Mouse (Mus musculus): Measurements from ENCODE around the gene Ccdc163.
"Not testable (repeated sequence)": the region's sequence is repeated elsewhere in the genome, so short reads cannot be mapped to it uniquely, and the experiment has no call there.

The Ccdc163 gene

DNA sequence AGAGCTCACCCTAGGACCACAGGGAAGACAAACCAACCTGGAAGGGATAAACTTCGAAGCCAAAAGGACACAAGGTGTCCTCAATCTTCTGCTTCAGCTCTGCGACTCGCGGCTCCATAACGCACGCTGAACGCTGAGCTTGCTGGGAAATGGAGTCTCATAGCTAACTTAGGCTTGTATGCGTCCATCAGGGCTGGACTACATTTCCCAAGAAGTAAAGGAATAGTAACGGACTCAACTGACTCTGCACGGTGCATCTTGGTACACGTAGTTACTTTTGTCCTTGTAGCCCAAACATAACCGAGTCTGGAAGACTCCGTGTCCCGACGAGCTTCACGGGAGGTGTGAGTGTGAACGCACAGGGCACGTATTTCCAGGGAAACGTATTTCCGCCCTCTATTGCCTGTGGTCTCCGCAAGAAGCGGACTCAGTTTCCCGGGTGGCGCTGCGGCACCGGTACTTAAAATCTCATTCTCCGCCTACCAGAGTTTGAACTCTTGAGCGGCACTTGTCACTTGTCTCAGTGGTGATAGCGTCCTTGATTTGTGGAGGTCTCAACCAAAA, at the start of gene Ccdc163, which contains the start of gene Mmachc:
Gene Ccdc163, plus strand, starts transcription at position 309 of the 564 bp plus-strand sequence.
Gene Mmachc, minus strand, starts transcription at position 206 of the 564 bp plus-strand sequence.
- in situ Hi-C loops (cut with MboI; ENCODE audit: unreplicated experiment in 2 of 2), result loop anchor here in 1 of 2 experiments (10.0 to 25.0 kb wide), 2 partner anchors 287 to 429 kb away; partner anchors contain the start of genes Btbd19, Hectd3, Plk3 and Tctex1d4

DNA sequence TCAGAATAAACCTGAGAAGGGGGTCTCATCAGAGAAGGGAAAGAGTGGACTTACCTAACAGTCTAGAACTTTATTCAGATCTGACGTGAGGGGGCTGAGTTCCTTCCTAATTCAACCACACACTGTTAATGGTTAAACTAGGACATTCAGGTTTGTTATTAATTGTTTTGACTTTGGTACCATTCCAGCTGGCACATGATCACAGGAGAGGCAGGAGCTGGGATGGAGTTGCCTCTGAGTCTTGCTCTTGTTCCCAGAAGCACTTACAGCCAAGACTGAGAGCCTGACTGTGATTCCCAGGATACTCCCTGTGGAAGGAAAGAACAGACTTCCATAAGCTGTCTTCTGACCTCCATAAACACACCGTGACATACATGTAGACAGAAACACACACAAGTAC, 48.8 kb upstream of the Ccdc163 start:
- in situ Hi-C loops (cut with MboI; ENCODE audit: unreplicated experiment in 2 of 2), result loop anchor here in 1 of 2 experiments (25.0 kb wide), 1 partner anchor 497 kb away; the partner anchor contains the start of genes 1700042G07Rik, Gm49337, Lurap1 and Tspan1

DNA sequence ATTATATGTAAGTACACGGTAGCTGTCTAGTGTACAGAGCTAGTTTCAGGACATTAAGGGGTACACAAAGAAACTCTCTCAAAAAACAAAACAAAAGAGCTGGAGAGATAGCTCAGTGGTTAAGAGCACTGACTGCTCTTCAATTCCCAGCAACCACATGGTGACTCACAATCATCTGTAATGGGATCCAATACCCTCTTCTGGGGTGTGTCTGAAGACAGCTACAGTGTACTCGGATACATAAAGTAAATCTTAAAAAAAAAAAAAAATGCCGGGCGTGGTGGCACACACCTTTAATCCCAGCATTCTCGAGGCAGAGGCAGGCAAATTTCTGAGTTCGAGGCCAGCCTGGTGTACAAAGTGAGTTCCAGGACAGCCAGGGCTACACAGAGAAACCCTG, 48.4 kb upstream of the Ccdc163 start:
- in situ Hi-C loops (cut with MboI; ENCODE audit: unreplicated experiment in 2 of 2), result loop anchor here (10.0 to 25.0 kb wide), 2 partner anchors 495 to 498 kb away; partner anchors contain the start of genes Tspan1 (in 2 of the 2), 1700042G07Rik (in 1 of the 2), Gm49337 (in 1 of the 2) and Lurap1 (in 1 of the 2)

DNA sequence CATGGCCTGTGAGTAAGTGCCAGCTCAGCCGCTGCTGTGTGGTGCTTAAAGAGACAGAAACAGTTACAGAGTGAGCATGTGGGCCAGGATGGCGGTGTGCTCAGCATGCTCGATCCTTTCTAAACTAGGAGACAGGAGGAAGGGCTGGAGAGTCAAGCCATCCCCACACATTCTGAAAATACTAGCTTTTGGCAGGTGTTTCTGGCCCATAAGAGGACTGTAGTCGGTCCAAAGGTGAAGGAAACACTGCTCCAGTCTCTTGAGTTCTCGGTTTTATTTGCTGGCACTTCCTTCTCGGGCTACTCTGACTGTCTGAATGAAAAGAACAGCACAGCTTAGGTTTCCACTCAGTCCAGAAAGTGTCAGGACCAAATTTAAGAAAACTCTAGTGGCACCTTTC, 47.5 kb upstream of the Ccdc163 start:
- in situ Hi-C loops (cut with MboI; ENCODE audit: unreplicated experiment in 2 of 2), result loop anchor here (10.0 to 25.0 kb wide), 2 partner anchors 496 to 499 kb away; partner anchors contain the start of genes Tspan1 (in 2 of the 2), 1700042G07Rik (in 1 of the 2), Gm49337 (in 1 of the 2) and Lurap1 (in 1 of the 2)

DNA sequence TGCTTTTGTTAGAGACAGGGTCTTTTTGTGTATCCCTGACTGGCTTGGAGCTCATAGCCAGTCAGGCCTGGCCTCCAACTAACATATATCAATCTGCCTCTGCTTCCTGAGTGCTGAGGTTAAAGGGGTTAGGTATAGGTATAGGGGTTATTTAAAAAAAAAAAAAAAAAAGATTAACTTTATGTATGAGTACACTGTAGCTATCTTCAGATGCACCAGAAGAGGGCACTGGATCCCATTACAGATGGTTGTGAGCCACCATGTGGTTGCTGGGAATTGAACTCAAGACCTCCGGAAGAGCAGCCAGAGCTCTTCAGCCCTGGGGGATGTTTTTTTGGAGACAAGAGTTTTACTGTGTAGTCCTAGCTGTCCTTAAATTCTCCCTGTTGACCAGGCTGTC, 46.3 kb upstream of the Ccdc163 start:
- in situ Hi-C loops (cut with MboI; ENCODE audit: unreplicated experiment in 2 of 2), result loop anchor here (10.0 to 25.0 kb wide), 2 partner anchors 497 to 500 kb away; partner anchors contain the start of genes Tspan1 (in 2 of the 2), 1700042G07Rik (in 1 of the 2), Gm49337 (in 1 of the 2) and Lurap1 (in 1 of the 2)

DNA sequence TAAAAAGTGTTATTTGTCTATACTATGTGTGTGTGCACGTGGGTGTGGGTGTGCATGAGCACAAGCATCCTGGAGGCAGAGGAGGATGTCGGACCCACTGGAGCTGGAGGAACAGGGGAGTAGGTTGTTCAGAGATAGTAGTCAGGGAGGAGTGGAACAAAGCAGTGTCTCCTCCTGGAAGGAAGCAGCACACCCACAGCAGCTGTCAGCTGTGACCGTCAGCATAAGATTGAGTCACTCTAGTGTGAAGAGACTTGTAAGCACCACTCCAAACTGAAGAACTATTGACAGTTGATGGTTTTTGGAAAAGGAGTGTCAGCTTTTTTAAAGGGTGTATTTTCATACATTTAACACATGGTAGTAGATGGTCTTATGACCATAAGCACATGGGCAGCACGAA, 41.7 kb upstream of the Ccdc163 start:
- in situ Hi-C loops (cut with MboI; ENCODE audit: unreplicated experiment in 2 of 2), result loop anchor here (10.0 to 25.0 kb wide), 2 partner anchors 502 to 504 kb away; partner anchors contain the start of genes Tspan1 (in 2 of the 2), 1700042G07Rik (in 1 of the 2), Gm49337 (in 1 of the 2) and Lurap1 (in 1 of the 2)

DNA sequence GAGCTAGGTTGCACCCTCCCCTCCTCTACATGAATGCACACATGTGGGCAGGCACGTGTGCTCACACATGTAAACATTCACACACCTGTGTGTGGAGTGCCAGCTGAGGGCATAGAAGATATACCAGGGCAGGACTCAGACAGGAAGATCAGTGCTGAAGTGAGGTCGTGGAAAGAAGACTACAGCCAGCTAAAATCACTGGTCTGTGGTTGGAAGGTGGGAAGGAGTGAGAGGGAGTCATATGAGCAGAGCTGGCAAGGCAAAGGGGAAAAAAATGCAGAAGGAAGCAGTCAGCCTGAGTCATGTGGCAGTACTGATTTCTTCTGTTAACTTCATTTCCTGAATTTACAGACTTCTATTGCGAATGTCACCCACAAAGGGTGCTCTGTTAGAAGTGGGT, 40.2 kb upstream of the Ccdc163 start:
- in situ Hi-C loops (cut with MboI; ENCODE audit: unreplicated experiment in 2 of 2), result loop anchor here (10.0 to 25.0 kb wide), 2 partner anchors 503 to 506 kb away; partner anchors contain the start of genes Tspan1 (in 2 of the 2), 1700042G07Rik (in 1 of the 2), Gm49337 (in 1 of the 2) and Lurap1 (in 1 of the 2)

DNA sequence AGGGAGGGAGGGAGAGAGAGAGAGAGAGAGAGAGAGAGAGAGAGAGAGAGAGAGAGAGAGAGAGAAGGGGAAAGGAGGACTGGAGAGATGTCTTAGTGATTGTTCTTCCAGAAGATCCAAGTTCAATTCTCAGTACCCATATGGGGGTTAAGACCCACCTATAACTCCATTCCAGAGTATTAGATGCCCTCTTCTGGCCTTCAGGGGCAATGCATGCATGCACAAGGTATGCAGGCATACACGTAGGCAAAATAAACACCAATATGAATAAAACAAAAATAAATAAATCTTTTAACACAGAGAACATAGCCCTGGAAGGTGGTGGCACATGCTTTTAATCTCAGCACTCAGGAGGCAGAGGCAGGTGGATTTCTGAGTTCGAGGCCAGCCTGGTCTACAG, 39.0 kb upstream of the Ccdc163 start:
- in situ Hi-C loops (cut with MboI; ENCODE audit: unreplicated experiment in 2 of 2), result loop anchor here (10.0 to 25.0 kb wide), 2 partner anchors 504 to 507 kb away; partner anchors contain the start of genes Tspan1 (in 2 of the 2), 1700042G07Rik (in 1 of the 2), Gm49337 (in 1 of the 2) and Lurap1 (in 1 of the 2)

DNA sequence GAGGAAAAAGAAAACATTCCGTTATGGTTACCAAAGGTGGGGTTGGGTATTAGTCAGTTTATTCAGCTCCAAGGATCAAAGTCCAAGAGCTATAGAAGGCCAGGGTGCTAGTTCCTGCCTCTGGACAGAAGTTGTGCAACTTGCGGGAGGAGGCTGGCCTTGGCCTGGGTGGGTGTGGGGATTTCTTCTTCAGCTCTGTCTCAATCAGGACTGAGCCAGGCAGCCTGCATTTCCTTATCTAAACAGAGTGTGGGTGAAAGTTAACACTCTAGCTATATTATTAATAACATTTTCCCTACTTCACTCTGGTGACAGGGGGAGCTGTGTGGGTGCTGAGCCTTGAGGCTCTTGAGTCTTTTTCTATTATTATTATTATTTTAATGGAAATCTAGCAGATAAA, 35.5 kb upstream of the Ccdc163 start:
- in situ Hi-C loops (cut with MboI; ENCODE audit: unreplicated experiment in 2 of 2), result loop anchor here (10.0 to 25.0 kb wide), 2 partner anchors 428 to 510 kb away; partner anchors contain the start of genes 1700042G07Rik (in 1 of the 2), Gm49337 (in 1 of the 2), Lurap1 (in 1 of the 2) and Tspan1 (in 1 of the 2)

DNA sequence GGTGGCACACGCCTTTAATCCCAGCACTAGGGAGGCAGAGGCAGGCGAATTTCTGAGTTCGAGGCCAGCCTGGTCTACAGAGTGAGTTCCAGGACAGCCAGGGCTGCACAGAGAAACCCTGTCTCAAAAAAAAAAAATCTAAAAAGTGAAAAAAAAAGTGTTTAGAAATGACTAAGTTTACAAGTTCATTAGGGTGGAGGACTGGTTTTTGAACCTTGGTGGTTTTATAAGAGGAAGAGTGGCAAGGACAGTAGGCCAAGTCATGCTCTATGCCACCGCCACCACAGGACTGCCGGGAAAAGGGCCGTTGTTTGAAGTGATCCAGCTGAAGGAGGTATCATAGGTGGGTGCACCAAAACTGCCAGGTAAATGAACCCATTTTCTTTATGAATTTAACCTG, 33.5 kb upstream of the Ccdc163 start:
- in situ Hi-C loops (cut with MboI; ENCODE audit: unreplicated experiment in 2 of 2), result loop anchor here (10.0 to 25.0 kb wide), 2 partner anchors 430 to 512 kb away; partner anchors contain the start of genes 1700042G07Rik (in 1 of the 2), Gm49337 (in 1 of the 2), Lurap1 (in 1 of the 2) and Tspan1 (in 1 of the 2)

DNA sequence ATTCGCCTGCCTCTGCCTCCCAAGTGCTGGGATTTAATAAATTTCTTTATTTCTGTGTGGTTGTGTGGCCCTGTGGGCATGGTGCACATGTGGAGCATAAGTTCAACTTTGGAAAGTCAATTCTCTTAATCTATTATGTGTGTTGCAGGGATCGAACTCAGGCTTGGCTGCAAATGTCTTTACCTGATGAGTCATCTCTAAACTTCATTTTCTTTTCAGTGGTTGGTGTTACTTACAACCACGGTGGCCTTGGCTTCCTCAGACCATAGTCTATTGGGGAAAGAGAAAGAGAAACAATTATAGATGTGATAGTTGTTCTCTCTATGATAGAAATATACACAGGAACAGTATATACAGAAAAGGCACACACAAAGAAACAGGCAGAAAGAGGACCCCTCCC, 32.3 kb upstream of the Ccdc163 start:
- in situ Hi-C loops (cut with MboI; ENCODE audit: unreplicated experiment in 2 of 2), result loop anchor here in 1 of 2 experiments (10.0 kb wide), 1 partner anchor 431 kb away; no protein-coding TSS in a partner anchor

DNA sequence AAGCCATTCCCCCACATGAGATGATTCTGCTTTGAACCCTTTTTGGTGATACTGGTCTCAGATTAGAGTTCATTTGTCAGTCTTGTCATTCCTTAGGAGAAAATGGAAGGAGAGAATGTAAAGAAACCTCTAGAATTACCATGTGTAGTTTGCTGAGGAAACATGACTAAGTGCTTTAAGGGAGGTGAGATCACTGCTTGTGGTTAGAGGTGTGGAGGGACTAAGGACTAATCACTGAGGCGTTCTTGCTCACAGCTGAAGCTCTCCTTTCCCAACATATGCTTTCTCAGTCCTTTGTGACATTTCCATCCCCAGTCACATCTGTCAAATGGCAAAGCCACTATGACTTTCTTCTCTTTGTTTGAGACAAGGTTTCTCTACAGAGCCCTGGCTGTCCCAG, 30.5 kb upstream of the Ccdc163 start:
- in situ Hi-C loops (cut with MboI; ENCODE audit: unreplicated experiment in 2 of 2), result loop anchor here in 1 of 2 experiments (10.0 kb wide), 1 partner anchor 433 kb away; no protein-coding TSS in a partner anchor

DNA sequence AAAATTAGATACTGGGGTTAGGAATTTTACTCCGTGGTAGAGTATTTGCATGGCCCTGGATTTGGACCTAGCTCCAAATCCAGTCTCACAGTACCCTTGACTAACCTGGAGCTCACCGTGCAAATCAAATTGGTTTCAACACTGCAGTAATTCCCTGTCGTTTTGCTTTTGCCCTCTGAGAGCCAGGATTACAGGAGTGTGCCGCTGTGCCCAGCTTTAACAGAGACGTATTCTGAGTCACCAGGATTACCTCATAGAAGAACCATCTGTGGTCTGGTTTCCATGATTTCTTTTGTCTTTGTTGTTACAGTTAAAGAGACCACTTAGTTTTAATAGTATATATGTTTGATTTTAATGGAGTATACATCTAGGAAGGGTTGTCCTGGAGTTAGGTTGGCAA, 29.2 kb upstream of the Ccdc163 start:
- in situ Hi-C loops (cut with MboI; ENCODE audit: unreplicated experiment in 2 of 2), result loop anchor here in 1 of 2 experiments (10.0 kb wide), 1 partner anchor 434 kb away; no protein-coding TSS in a partner anchor

DNA sequence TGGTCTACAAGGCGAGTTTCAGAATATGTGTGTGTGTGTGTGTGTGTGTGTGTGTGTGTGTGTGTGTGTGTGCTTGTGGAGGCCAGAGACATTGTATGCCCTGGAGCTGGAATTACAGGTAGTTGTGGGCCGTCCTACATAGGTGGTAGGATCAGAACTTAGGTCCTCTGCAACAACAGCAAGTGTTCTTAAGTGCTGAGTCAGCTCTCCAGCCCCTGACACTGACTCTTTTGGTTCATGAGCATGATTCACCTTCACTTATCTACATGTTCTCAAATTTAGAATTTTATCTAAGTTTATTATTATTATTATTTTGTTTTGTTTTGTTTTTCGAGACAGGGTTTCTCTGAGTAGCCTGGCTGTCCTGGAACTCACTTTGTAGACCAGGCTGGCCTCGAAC, 27.8 kb upstream of the Ccdc163 start:
- in situ Hi-C loops (cut with MboI; ENCODE audit: unreplicated experiment in 2 of 2), result not testable (repeated sequence)

DNA sequence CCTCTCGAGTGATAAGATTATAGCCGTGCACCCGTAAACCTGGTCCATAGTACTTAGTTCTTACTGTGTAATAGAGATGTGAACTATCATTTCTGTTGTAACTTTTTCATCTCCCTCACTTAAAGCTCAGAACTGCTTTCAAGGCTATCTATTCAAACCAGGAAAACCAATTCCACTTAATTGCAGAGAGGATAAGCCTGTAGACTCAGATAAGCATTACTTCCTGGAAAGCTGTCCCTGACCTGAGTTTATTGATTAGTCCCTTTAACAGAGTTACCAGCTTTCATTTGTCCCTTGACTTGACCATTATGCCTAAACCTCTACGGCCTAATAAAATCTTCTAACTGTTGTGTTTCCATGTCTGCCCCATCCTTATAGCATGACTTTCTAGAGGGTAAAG, 24.4 kb upstream of the Ccdc163 start:
- in situ Hi-C loops (cut with MboI; ENCODE audit: unreplicated experiment in 2 of 2), result no loop called here

DNA sequence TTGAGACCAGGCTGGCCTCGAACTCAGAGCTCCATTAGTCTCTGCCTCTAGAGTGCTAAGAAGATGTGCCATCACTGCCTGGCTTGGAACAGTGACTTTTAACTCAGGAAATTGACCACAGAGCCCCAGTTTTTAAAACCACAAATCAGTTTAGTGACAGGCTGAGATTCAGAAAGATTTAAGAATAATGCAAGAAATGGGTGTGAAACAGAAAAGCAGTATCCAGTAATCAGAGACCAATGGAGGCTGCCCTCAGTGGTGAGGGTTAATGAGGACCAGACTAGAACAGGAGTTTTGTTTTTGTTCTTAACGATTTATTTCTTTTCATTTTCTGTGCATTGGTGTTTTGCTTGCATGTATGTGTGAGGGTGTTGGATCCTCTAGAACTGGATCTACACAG, 23.6 kb upstream of the Ccdc163 start:
- in situ Hi-C loops (cut with MboI; ENCODE audit: unreplicated experiment in 2 of 2), result no loop called here

DNA sequence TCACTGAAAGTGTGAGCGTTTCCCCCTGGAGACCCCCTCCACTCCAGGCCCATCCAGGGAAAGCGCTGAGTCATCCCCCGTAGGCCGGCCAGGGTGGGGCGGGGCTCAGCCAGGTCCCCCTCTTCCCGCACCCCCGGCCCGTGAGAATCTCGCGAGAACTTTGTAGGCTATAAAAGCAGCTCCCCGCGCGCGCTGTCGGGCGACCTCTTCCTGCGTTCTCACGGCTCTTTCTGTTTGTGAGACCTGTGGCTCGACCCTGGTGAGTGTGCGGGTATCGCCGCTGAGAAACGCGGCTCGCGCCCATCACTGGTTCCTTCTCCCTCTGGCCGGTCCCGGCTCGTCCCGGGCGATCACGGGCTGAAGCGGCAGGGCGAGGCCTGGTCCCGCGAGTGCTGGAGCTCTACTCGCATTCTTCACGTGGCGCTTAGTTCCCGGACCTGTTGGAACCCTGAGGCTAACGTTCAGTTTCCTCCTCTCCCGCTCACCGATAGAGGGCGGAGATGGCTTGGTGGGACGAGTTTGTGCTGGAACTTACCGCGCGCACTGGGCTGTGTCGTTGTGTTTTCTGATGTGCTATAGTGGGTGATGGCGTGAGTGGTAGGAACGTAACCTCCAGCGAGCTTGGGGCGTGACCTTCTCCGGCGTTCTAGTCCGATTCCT, 22.8 kb upstream of the Ccdc163 start, which contains the start of gene Prdx1:
Gene Prdx1, plus strand, starts transcription at position 143 of the 660 bp plus-strand sequence.
- in situ Hi-C loops (cut with MboI; ENCODE audit: unreplicated experiment in 2 of 2), result no loop called here

DNA sequence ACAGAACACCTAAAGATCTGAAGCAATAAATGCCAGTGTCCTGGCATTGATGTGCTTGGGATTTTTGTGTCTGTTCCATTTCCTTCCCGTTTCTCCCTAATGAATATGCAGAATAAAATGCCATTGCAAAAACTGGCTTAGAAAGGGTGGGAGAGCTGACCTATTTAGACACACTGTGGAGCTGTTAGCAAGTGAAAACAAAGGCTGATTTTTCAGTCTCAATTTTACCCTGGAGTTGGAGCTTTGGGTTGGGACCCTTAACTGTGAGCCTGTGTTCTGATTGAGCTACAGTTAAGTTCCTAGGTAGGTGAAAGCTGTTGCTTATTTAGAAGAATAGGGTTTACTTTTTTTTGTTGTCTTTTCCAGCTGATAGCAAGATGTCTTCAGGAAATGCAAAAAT, 21.3 kb upstream of the Ccdc163 start:
- in situ Hi-C loops (cut with MboI; ENCODE audit: unreplicated experiment in 2 of 2), result no loop called here

DNA sequence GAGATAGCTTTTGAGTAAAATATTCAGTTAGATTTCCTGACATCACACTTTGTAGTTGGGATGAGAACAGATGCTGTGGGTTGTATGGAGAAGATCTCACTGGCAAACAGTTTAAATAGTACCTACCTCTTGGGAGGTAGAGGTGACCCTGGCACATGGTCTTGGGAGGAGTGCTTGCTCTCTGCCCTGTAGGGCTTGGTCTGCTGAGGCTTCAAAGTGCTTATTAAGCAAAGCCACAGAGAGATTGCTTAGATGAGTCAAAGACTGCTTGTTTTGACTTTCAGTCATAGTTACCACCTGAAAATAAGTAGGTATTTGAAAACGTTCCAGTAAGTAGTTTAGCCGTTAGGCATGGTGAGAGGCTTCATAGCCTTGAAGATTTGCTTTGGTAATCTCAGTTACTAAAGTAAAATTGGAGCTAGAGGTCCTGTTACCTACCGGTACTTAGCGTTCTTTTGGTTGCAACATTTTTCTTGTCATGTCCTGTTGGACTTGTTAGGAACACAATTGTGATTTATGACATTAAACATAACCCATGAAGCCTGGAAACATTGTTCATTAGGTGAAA, 18.9 kb upstream of the Ccdc163 start:
- in situ Hi-C loops (cut with MboI; ENCODE audit: unreplicated experiment in 2 of 2), result no loop called here

DNA sequence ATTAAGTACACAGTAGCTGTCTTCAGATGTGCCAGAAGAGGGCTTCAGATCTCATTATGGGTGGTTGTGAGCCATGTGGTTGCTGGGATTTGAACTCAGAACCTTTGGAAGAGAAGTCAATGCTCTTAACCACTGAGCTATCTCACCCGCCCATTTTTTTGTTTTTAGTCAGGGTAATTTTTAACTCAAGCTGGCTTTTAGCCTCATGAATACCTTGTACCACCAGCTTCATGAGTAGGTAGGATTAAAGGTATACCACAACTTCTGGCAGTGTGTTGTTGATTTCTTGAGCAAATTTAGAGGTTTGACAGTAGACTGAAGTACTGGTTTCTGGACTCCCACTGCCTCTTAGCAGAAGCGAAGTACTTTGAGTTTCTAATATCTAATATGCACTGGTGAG, 16.2 kb upstream of the Ccdc163 start:
- in situ Hi-C loops (cut with MboI; ENCODE audit: unreplicated experiment in 2 of 2), result no loop called here
